Mouse (Mus musculus): ENCODE data around the gene Ncf1.

GRCm38 (mm10) chr5:134234205-134234604 is 4.8 kb upstream of the Ncf1 start:
- TF ChIP-seq GATA1 (IDR thresholded peaks at IDR 0.05; ENCODE audit: low read length) = no peak
- TF ChIP-seq TAL1 (IDR thresholded peaks at IDR 0.05; ENCODE audit: low read length) = no peak

Measured in erythroblast, embryonic 14.5 days (primary cell).